Mouse (Mus musculus): Measurements from ENCODE around the gene Ube2g2.

DNA sequence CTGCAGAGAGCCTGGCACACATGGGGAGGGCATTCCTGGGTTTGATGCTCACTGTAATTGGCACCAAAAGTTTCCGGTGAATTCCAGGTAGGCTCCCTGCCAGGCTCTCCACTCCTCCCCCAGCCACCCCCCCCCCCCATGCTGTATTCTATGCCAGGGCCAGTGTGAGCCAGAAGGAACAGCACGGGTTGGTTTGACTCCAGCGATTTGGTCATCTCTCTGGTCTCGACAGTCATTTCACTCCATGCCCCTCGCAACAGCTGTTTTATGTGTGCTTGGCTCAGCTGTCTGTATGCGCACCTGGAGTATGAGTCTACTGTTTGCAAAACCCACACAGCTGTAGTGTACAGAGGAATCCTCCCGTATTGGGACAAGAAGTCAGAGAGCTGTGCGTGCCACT lies 44.3 kb downstream of the Ube2g2 start:
- TF ChIP-seq POLR2A (IDR thresholded peaks at IDR 0.05; ENCODE audit: low read depth, low read length) = no peak
- TF ChIP-seq E2F4 (IDR thresholded peaks at IDR 0.05; ENCODE audit: insufficient replicate concordance, low read depth, low read length) = no peak
- TF ChIP-seq ZNF384 (IDR thresholded peaks at IDR 0.05; ENCODE audit: low read depth, low read length) = no peak
- no peak for TF ChIP-seq CTCF (conservative IDR thresholded peaks at IDR 0.05 in 1 of 2, IDR thresholded peaks at IDR 0.05 in 1 of 2; ENCODE audit: low read depth in 2 of 2, low read length in 2 of 2)
- 0 out of 2 replicates have a peak, but pooled peaks have one; percentile 17 for TF ChIP-seq EP300 (IDR thresholded peaks at IDR 0.05; ENCODE audit: low read length)
- no peak for TF ChIP-seq KAT2A (IDR thresholded peaks at IDR 0.05; ENCODE audit: insufficient replicate concordance, low read length)
- TF ChIP-seq TCF12 (IDR thresholded peaks at IDR 0.05; ENCODE audit: low read depth, low read length) = peak; percentile 76
- TF ChIP-seq ELF1 (IDR thresholded peaks at IDR 0.05; ENCODE audit: low read depth, low read length) = no peak
- no peak for TF ChIP-seq ZMIZ1 (IDR thresholded peaks at IDR 0.05; ENCODE audit: low read depth, low read length)
- no peak for TF ChIP-seq USF2 (conservative IDR thresholded peaks at IDR 0.05; ENCODE audit: low read depth, low read length)

Data from CH12.LX (cell line).